Mouse (Mus musculus) cortical plate, adult 2 months (tissue): Measurements from ENCODE around the gene Ccdc114. TPM values are rescaled to one million over a fixed set of nuclear protein-coding genes. Genes with fewer than 3 reads are reported as not detected.
"Not testable (repeated sequence)": the region's sequence is repeated elsewhere in the genome, so short reads cannot be mapped to it uniquely, and the experiment has no call there.

ENCODE experiments used
- H3K27ac ChIP-seq: fragments of 200-500 bp; 2 replicates; pipeline ENCODE4 v1.5.1; 2012; ENCODE audit warnings: low read length, control low read depth, inconsistent platforms; ENCODE audit not compliant: insufficient read depth
- H3K4me1 ChIP-seq: fragments of 200-500 bp; 2 replicates; pipeline ENCODE4 v1.6.1; 2011; ENCODE audit warnings: low read length; ENCODE audit not compliant: control insufficient read depth, insufficient read depth
- H3K4me3 ChIP-seq: fragments of 200-500 bp; 2 replicates; pipeline ENCODE4 v1.5.1; 2011; ENCODE audit warnings: mild to moderate bottlenecking, low read length, control low read depth; ENCODE audit not compliant: insufficient read depth
- CTCF ChIP-seq: fragments of 200-500 bp; IDR thresholded peaks from 2 replicates; pipeline ENCODE4 v1.5.1; 2011; ENCODE audit warnings: mild to moderate bottlenecking, control low read depth, low read length; ENCODE audit not compliant: insufficient read depth; ENCODE audit errors: extremely low read depth
- POLR2A ChIP-seq: fragments of 200-500 bp; IDR thresholded peaks from 2 replicates; pipeline ENCODE4 v1.6.1; 2011; ENCODE audit warnings: mild to moderate bottlenecking, low read length, control low read depth; ENCODE audit not compliant: insufficient read depth; ENCODE audit errors: extremely low read depth
- polyA plus RNA-seq: library from polyadenylated mRNA; depleted of rRNA; stranded (reverse); fragments of >200 nt; gene quantifications from 2 replicates; pipeline ENCODE4 v1.2.3, GENCODE M21; 2012

Ccdc114 gene
- polyA plus RNA-seq, 1 experiment = 3.9 TPM

DNA sequence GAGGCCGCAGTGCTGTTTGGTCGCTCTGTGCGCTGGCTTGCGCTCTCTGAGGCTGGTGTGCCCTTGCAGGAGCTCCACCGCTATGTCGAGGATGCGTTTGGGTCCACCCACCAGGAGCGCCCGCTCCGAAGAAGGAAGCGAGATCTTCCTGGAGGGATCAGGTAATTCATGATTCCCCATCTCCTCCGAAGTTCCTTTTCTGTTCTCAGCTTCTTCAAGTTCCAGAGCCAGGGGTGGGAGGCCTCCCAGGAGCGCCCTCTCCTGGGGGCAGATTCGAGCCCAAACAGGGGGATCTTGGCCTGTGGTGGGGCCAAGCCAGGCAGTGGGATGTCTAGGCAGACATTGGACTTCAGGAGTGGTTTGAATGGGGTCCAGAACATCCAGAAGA, 551 bp downstream of the Ccdc114 start:
- Histone ChIP-seq H3K4me3 (no peak overlapping the region), H3K4me1 (no peaks in the 10 kb centered on the region), H3K27ac (no peak overlapping the region)
- TF ChIP-seq POLR2A (no peak), CTCF (no peak)

DNA sequence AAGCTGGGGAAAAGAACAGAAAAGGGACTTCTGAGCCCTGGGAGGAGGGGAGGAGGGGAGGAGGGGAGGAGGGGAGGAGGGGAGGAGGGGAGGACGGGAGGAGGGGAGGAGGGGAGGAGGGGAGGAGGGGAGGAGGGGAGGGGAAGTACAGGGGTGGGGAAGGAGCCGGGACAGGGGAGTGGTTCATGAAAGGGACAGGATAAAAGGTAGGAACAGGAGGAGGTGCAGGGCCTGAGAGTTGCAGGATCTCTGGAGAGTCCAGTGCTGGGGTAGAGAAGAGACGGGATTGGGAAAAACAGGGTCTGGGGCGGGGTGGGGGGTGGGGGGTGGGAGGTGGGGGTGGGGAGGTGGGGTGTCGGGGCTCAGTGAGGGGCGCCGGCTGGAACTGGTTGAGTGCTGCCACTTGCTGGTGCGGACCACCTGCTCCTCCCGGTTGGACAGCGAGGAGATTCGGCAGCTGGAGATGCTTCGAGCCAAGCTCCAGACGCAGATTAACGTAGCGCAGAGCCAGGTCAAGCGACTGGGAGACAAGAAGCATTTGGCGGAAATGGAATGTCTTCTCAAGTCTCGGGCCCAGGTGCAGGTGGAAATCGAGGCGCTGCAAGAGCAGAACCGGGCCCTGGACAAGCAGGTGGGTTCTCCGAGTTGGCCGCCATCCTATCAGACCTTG, 4.9 kb downstream of the Ccdc114 start:
- Histone ChIP-seq H3K27ac (no peak overlapping the region), H3K4me1 (no peaks in the 10 kb centered on the region), H3K4me3 (no peak overlapping the region; the same call in 1 of the 2 replicates)
- TF ChIP-seq CTCF (no peak), POLR2A (no peak)

DNA sequence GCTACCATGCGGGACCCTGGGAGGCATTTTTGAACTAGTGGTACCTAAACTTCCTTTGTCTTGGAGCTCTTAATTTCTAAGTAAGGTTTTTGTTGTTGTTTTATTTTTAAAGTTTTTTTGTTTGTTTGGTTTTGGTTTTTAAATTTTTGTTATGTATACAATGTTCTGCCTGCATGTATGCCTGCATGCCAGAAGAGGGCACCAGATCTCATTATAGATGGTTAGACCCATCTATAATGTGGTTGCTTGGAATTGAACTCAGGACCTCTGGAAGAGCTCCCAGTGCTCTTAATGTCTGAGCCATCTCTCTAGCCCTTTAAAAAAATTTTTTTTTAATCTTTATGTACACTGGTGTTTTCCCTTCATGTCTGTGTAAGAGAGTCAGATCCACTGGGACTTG, 5.8 kb downstream of the Ccdc114 start:
- H3K27ac ChIP-seq = no peak overlapping the region
- no peaks in the 10 kb centered on the region for H3K4me1 ChIP-seq
- H3K4me3 ChIP-seq = no peak overlapping the region
- TF ChIP-seq CTCF (no peak), POLR2A (no peak)

DNA sequence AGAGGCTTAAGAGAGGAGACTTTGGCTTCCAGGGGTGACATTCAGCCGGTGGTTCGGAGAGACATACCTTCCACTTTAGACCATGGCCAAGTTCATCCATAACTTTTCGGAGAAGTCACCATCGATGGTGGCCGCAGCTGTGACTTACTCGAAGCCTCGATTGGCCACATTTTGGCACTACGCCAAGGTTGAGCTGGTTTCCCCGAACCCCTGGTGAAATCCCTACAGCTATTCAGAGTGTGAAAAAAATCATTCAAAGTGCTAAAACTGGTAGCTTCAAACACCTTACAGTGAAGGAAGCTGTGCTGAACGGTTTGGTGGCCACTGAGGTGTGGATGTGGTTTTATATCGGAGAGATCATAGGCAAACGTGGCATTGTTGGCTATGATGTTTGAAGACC, 9.9 kb downstream of the Ccdc114 start:
- not testable (repeated sequence) for H3K4me3 ChIP-seq, H3K4me1 ChIP-seq, H3K27ac ChIP-seq

DNA sequence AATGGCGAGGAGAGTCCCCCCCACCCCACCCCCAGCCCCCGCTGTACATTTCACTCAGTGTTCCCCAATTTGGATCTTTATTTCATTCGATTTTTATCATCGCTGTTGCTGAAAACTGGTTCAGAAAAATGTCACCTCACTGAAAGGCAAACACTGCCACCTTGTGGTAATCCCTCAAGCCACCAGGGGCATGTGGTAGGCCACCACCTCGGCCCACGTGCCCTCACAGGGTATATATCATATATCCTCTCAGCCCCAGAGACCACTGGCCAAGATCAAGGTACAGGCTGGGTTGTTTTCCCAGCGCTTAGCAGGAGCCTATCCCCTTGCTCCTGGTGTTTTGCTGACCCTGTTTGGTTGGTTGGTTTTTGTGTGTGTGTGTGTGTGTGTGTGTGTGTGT, 11.2 kb downstream of the Ccdc114 start:
- H3K27ac ChIP-seq = no peak overlapping the region
- H3K4me3 ChIP-seq = no peak overlapping the region
- TF ChIP-seq POLR2A (no peak), CTCF (peak; percentile 87)
- H3K4me1 ChIP-seq = no peaks in the 10 kb centered on the region

DNA sequence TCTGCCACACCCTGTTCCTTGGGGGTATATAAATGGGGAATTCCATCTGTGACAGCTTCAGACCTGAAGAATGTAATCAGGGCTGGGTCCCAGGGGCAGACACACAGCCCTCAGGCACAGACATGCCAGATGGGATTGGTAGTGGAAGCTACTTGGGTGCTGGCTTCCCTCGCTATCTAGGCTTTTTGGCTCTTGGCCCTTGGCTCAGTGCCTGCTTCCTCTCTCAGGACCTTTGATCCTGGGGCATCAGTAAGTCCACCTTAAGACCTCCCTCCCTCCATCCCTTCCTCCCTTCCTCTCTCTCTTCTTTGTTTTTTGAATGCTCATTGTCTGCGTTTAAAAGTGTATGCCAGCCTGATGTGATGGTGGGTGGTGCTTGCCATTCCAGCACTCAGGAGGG, 16.0 kb downstream of the Ccdc114 start:
- Histone ChIP-seq H3K27ac (no peak overlapping the region), H3K4me1 (no peaks in the 10 kb centered on the region), H3K4me3 (no peak overlapping the region)
- TF ChIP-seq CTCF (no peak), POLR2A (no peak)

DNA sequence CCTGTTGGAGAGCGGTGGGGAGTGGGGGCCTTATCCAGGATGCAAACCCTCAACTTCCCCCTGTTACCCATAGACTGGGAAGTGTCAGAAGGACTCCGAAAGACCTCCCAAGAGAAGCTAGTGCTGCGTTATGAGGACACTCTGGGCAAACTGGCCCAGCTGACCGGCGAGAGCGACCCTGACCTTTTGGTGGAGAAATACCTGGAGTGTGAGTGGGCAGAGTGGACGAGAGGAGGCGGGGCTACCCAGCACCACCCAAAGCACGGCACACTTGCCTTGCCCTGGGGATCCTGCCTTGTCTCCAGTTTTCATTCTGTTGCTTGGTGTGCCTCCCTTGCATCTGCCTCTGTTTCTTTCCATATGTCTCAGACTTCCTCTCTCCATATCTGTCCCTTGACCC, 18.1 kb downstream of the Ccdc114 start:
- TF ChIP-seq CTCF (no peak), POLR2A (no peak)
- no peak overlapping the region for H3K4me3 ChIP-seq
- H3K4me1 ChIP-seq = no peaks in the 10 kb centered on the region
- no peak overlapping the region for H3K27ac ChIP-seq

DNA sequence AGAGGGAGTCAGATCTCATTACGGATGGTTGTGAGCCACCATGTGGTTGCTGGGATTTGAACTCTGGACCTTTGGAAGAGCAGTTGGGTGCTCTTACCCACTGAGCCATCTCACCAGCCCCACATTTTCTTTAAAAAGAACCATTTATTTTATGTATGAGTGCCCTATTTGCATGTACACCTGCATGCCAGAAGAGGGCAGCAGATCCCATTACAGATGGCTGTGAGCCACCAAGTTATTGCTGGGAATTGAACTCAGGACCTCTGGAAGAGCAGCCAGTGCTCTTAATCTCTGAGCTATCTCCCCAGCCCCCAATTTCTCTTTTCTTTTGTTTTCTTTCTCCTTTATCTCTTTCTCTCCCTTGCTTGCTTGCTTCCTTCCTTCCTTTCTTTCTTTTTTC, 19.4 kb downstream of the Ccdc114 start:
- H3K27ac ChIP-seq, H3K4me1 ChIP-seq, H3K4me3 ChIP-seq: not testable (repeated sequence)
- 0 out of 2 replicates have a peak, but pooled peaks have one; percentile 18 for TF ChIP-seq CTCF

DNA sequence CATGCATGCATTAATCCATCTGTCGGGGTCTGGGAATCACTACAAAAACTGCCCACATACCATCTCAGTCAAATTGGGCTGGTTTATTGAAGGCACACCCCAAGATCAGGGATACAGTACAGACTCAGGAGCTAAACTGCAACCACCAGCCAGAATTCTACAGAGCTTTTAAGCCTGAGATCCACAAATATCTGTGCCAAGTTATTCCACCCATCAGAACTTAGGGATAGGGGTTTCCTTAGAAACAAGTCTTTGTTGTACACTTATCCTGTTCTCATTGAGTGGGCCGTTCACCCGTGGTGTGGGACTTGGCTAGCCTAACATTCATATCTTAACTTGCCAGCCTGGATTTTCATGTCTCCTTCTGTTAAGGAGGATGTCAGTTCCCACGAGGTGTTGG, 25.2 kb downstream of the Ccdc114 start:
- TF ChIP-seq POLR2A = no peak
- TF ChIP-seq CTCF = no peak
- Histone ChIP-seq H3K4me1 (no peaks in the 10 kb centered on the region), H3K27ac (0 out of 2 replicates have a peak overlapping the region, but pooled peaks have one; percentile 13), H3K4me3 (no peak overlapping the region)

DNA sequence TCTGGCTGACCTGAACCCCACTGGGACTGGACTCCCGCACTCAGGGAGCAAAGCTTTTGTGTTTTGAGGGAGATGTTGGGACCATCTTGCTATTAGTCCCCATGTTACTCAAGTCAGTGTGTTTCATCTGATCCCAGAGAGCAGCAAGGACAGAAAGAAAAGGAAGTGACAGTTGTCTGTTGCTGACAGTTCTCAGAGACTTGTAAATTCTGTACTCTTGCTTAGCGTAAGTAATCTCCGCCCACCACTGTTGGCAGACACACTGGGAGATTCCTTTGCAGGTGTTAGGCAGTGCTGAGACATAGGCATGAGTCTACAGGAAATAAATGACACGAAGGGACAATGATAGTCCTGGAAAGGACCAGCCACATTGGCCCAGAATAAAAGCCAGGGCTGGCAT, 32.7 kb downstream of the Ccdc114 start:
- Histone ChIP-seq H3K27ac (no peak overlapping the region), H3K4me3 (no peak overlapping the region), H3K4me1 (no peaks in the 10 kb centered on the region)
- no peak for TF ChIP-seq CTCF
- no peak for TF ChIP-seq POLR2A
